Mouse (Mus musculus) lung, postnatal 10 days (tissue): Measurements from ENCODE around the gene Guca2b.

Source experiments
- DNase-seq: peaks from one replicate; pipeline ENCODE4 v3.0.0; 2021

The Guca2b gene

GRCm38 (mm10) chr4:119658731-119659130, at the start of gene Guca2b:
Guca2b (minus strand) TSS chr4:119658954.
- DNase-seq, result no peak

- peak; percentile 10 for DNase-seq
These were observed 49.0 kb upstream of the Guca2b start for GRCm38 (mm10) chr4:119707751-119708150.

GRCm38 (mm10) chr4:119707326-119707725, 48.6 kb upstream of the Guca2b start:
- DNase-seq, result no peak

GRCm38 (mm10) chr4:119703965-119704364, 45.2 kb upstream of the Guca2b start:
- DNase-seq, result no peak

- peak; percentile 19 for DNase-seq
These were observed 42.7 kb upstream of the Guca2b start for GRCm38 (mm10) chr4:119701269-119701954.

GRCm38 (mm10) chr4:119698339-119698738, 39.6 kb upstream of the Guca2b start:
- DNase-seq, result no peak

GRCm38 (mm10) chr4:119685746-119686145, 27.0 kb upstream of the Guca2b start:
- no peak for DNase-seq

GRCm38 (mm10) chr4:119682596-119682995, 23.8 kb upstream of the Guca2b start:
- DNase-seq, result no peak

GRCm38 (mm10) chr4:119672685-119673084, 13.9 kb upstream of the Guca2b start:
- DNase-seq, result no peak

GRCm38 (mm10) chr4:119671164-119671563, 12.4 kb upstream of the Guca2b start:
- no peak for DNase-seq

GRCm38 (mm10) chr4:119670736-119671135, 12.0 kb upstream of the Guca2b start:
- DNase-seq, result no peak

GRCm38 (mm10) chr4:119670210-119670555, 11.4 kb upstream of the Guca2b start:
- no peak for DNase-seq

- DNase-seq, result peak; percentile 21
These were observed 10.8 kb upstream of the Guca2b start for GRCm38 (mm10) chr4:119669356-119670209.

- no peak for DNase-seq
These were observed 9.8 kb upstream of the Guca2b start for GRCm38 (mm10) chr4:119668596-119668995.

GRCm38 (mm10) chr4:119668185-119668584, 9.4 kb upstream of the Guca2b start:
- no peak for DNase-seq

- peak; percentile 58 for DNase-seq
These were observed 8.7 kb upstream of the Guca2b start for GRCm38 (mm10) chr4:119667454-119667853.

GRCm38 (mm10) chr4:119666116-119666515, 7.4 kb upstream of the Guca2b start:
- DNase-seq, result no peak

GRCm38 (mm10) chr4:119665166-119665565, 6.4 kb upstream of the Guca2b start:
- DNase-seq, result no peak

- no peak for DNase-seq
These were observed 4.8 kb upstream of the Guca2b start for GRCm38 (mm10) chr4:119663409-119664095.

- no peak for DNase-seq
These were observed 4.2 kb upstream of the Guca2b start for GRCm38 (mm10) chr4:119662976-119663375.

- no peak for DNase-seq
These were observed 3.4 kb upstream of the Guca2b start for GRCm38 (mm10) chr4:119662151-119662550.

- no peak for DNase-seq
These were observed 1.3 kb upstream of the Guca2b start for GRCm38 (mm10) chr4:119660007-119660406.

GRCm38 (mm10) chr4:119658246-119658645, 508 bp downstream of the Guca2b start:
- no peak for DNase-seq

GRCm38 (mm10) chr4:119657011-119657410, 1.7 kb downstream of the Guca2b start:
- DNase-seq, result no peak
